Mouse (Mus musculus) G1E (cell line): ENCODE results near the gene Gls2.

Source experiments
- CTCF ChIP-seq: IDR thresholded peaks from 2 replicates; pipeline ENCODE4 v1.5.1; 2012; ENCODE audit warnings: low read depth, low read length, inconsistent platforms, mixed read lengths
- GATA1 ChIP-seq: IDR thresholded peaks from 2 replicates; pipeline ENCODE4 v1.6.1; 2012; ENCODE audit warnings: borderline replicate concordance, low read length, inconsistent platforms, mixed read lengths
- GATA2 ChIP-seq: IDR thresholded peaks from 2 replicates; pipeline ENCODE4 v1.6.1; 2012; ENCODE audit warnings: low read depth, low read length, inconsistent platforms, borderline replicate concordance
- POLR2AphosphoS5 ChIP-seq: IDR thresholded peaks from 2 replicates; pipeline ENCODE4 v1.6.1; 2012; ENCODE audit warnings: low read depth, low read length, inconsistent platforms; ENCODE audit not compliant: insufficient replicate concordance
- TAL1 ChIP-seq: conservative IDR thresholded peaks from 2 replicates; pipeline ENCODE4 v1.6.1; 2012; ENCODE audit warnings: low read depth, low read length, inconsistent platforms, mixed read lengths

GRCm38 (mm10) chr10:128175996-128176755, 18.1 kb upstream of the Gls2 start:
- TF ChIP-seq POLR2AphosphoS5 (no peak), CTCF (no peak), TAL1 (no peak), GATA1 (no peak), GATA2 (no peak)
